24 mouse cellular contexts compared by ENCODE assay signal in the genomic region with DNA sequence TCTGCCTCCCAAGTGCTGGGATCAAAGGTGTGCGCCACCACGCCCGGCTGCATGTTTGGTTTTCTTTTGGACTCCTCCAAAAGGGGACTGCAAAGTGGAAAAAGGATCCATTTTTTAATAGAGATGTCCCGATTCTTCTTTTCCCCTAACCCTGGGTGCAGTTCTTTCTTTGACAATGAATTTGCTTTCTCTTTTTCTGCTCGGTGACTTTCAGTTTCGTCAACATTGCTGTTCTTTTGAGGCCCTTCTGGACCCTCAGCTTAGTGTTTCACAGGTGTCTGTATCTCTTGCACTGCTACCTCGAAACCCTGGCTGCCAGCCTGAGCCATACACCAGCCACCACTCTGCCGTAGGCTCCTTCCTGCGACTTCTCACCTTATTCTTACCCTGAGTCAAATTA.
DNase-seq lines count a peak whose midpoint lies in the region; ATAC-seq and TF ChIP-seq lines count a peak whose summit lies in the region.
"Had no signal": no experiment of that assay in that cellular context is flagged by ENCODE, and none has a peak within 500 bp of the region (broad histone marks: within the 10 kb centered on the region; RNA-seq: fewer than 3 reads in every experiment).

No protein-coding gene starts in this region.

- no peak for TF ChIP-seq CTCF in liver, postnatal 0 days (IDR thresholded peaks at IDR 0.05; ENCODE audit: low read depth)

- TF ChIP-seq EP300 in liver, postnatal 0 days (IDR thresholded peaks at IDR 0.05; ENCODE audit: low read depth): no peak

- WGBS in liver, postnatal 0 days (ENCODE audit: insufficient replicate concordance): 82% methylated on average over 9 of the region's 9 CpGs

- no peak for DNase-seq in liver, postnatal 0 days
- DNase-seq in liver: no peak
- DNase-seq in layer of hippocampus, postnatal 36 days: no peak
- no peak for DNase-seq in urinary bladder, postnatal 10 days (ENCODE audit: low spot score)
- DNase-seq: adrenal gland, adult 2 months; adrenal gland, postnatal 10 days; adrenal gland, postnatal 25 days; cerebellum, adult 11 months; cerebellum, adult 18-20 months; cerebellum, adult 8-10 months; cerebellum, adult 9-11 months; cerebellum, postnatal 14 days; cerebellum, postnatal 36 days; embryo, embryonic 11 days had no signal

- H3K4me3 ChIP-seq in liver, postnatal 0 days (ENCODE audit: low read depth, low read length): no peak overlapping the region
- H3K4me3 ChIP-seq: embryonic facial prominence, embryonic 13.5 days; embryonic facial prominence, embryonic 15.5 days; erythroblast, embryonic 14.5 days; forebrain, embryonic 10.5 days; forebrain, embryonic 12.5 days had no signal

- H3K27me3 ChIP-seq in liver, postnatal 0 days (ENCODE audit: insufficient read depth, low read length): no peaks in the 10 kb centered on the region
- H3K27me3 ChIP-seq: embryonic facial prominence, embryonic 13.5 days; embryonic facial prominence, embryonic 15.5 days; forebrain, embryonic 12.5 days; Patski had no signal

- H3K27ac ChIP-seq in liver, postnatal 0 days (ENCODE audit: low read depth): peak overlapping the region; percentile 59
- H3K27ac ChIP-seq: embryonic facial prominence, embryonic 13.5 days; embryonic facial prominence, embryonic 15.5 days; forebrain, embryonic 10.5 days; forebrain, embryonic 12.5 days had no signal

- ATAC-seq in liver, postnatal 0 days: no peak
- peak; percentile 14 for ATAC-seq in activated CD4-positive, CD25-positive, alpha-beta regulatory T cell, adult 4 months
- ATAC-seq: forebrain, embryonic 14.5 days; forebrain, embryonic 16.5 days; Patski had no signal

- H3K36me3 ChIP-seq in liver, postnatal 0 days (replicated peaks; ENCODE audit: insufficient read depth, low read length): peaks cover 2% of the 10 kb centered on the region; the same call in 1 of the 2 replicates

- H3K4me1 ChIP-seq in liver, postnatal 0 days (ENCODE audit: insufficient read depth): peaks cover 28% of the 10 kb centered on the region
- H3K4me1 ChIP-seq: embryonic facial prominence, embryonic 13.5 days; embryonic facial prominence, embryonic 15.5 days; forebrain, embryonic 10.5 days; forebrain, embryonic 12.5 days had no signal

- H3K4me2 ChIP-seq in liver, postnatal 0 days (ENCODE audit: low read depth, low read length): no peak overlapping the region
- H3K4me2 ChIP-seq: embryonic facial prominence, embryonic 13.5 days; embryonic facial prominence, embryonic 15.5 days; forebrain, embryonic 12.5 days had no signal

- no peak overlapping the region for H3K9ac ChIP-seq in liver, postnatal 0 days (replicated peaks)
- H3K9ac ChIP-seq: embryonic facial prominence, embryonic 13.5 days; embryonic facial prominence, embryonic 15.5 days; forebrain, embryonic 12.5 days had no signal

- H3K9me3 ChIP-seq in liver, postnatal 0 days (ENCODE audit: low read length): no peaks in the 10 kb centered on the region
- H3K9me3 ChIP-seq: embryonic facial prominence, embryonic 13.5 days; embryonic facial prominence, embryonic 15.5 days; forebrain, embryonic 10.5 days; forebrain, embryonic 12.5 days; G1E had no signal
